Mouse (Mus musculus) myocyte (in vitro differentiated cells): Measurements from ENCODE around the gene Zfp13. TPM values are rescaled to one million over a fixed set of nuclear protein-coding genes. Genes with fewer than 3 reads are reported as not detected.
"Not testable (repeated sequence)": the region's sequence is repeated elsewhere in the genome, so short reads cannot be mapped to it uniquely, and the experiment has no call there.

Experiments
- H3K27me3 ChIP-seq: one replicate; pipeline ENCODE4 v1.6.1; 2011; ENCODE audit not compliant: control insufficient read depth, insufficient read depth, insufficient read length
- H3K36me3 ChIP-seq: one replicate; pipeline ENCODE4 v1.6.1; 2011; ENCODE audit not compliant: control insufficient read depth, insufficient read depth
- H3K4me2 ChIP-seq: one replicate; pipeline ENCODE4 v1.6.1; 2011; ENCODE audit warnings: low read depth, control low read depth
- H3K4me3 ChIP-seq: one replicate; pipeline ENCODE4 v1.5.1; 2011; ENCODE audit warnings: mild to moderate bottlenecking, control low read depth, moderate library complexity
- H3K79me2 ChIP-seq: one replicate; pipeline ENCODE4 v1.6.1; 2011; ENCODE audit not compliant: control insufficient read depth, insufficient read depth
- H3ac ChIP-seq: one replicate; pipeline ENCODE4 v1.6.1; 2011; ENCODE audit not compliant: control insufficient read depth, insufficient read length
- MAX ChIP-seq: IDR thresholded peaks from one replicate; pipeline ENCODE4 v1.6.1; 2011; ENCODE audit warnings: low read depth, mild to moderate bottlenecking, control low read depth
- MYOD1 ChIP-seq, 3 experiments: IDR thresholded peaks; one replicate each; pipeline ENCODE4 v1.6.1; 2011; ENCODE audit warnings: control low read depth in 2 of 3, low read depth in 2 of 3, mild to moderate bottlenecking in 2 of 3, moderate library complexity in 1 of 3; ENCODE audit not compliant: insufficient read length in 2 of 3, control insufficient read depth in 1 of 3
- MYOG ChIP-seq, 3 experiments: IDR thresholded peaks; one replicate each; pipeline ENCODE4 v1.6.1; 2011; ENCODE audit warnings: control low read depth in 2 of 3, low read depth in 2 of 3, mild to moderate bottlenecking in 2 of 3; ENCODE audit not compliant: insufficient read length in 2 of 3, control insufficient read depth in 1 of 3, insufficient read depth in 1 of 3
- POLR2A ChIP-seq: IDR thresholded peaks from one replicate; pipeline ENCODE4 v1.6.1; 2011; ENCODE audit warnings: low read depth, mild to moderate bottlenecking, control low read depth, moderate library complexity; ENCODE audit not compliant: insufficient read length
- REST ChIP-seq: IDR thresholded peaks from one replicate; pipeline ENCODE4 v1.6.1; 2011; ENCODE audit warnings: mild to moderate bottlenecking, control low read depth, moderate library complexity; ENCODE audit not compliant: insufficient read depth, insufficient read length
- TCF12 ChIP-seq: IDR thresholded peaks from one replicate; pipeline ENCODE4 v1.6.1; 2011; ENCODE audit warnings: mild to moderate bottlenecking, control low read depth; ENCODE audit not compliant: poor library complexity, insufficient read depth, severe bottlenecking
- USF1 ChIP-seq: IDR thresholded peaks from one replicate; pipeline ENCODE4 v1.6.1; 2011; ENCODE audit warnings: low read depth, mild to moderate bottlenecking, control low read depth, moderate library complexity
- polyA plus RNA-seq: library from polyadenylated mRNA; unstranded; fragments of >200 nt; fragmentation: generic; extraction: Trizol; gene quantifications from one replicate; pipeline ENCODE4 v1.2.1, GENCODE M21; 2012; ENCODE audit warnings: missing spikeins

The Zfp13 gene
- polyA plus RNA-seq, 1 experiment = 5.1 TPM

DNA sequence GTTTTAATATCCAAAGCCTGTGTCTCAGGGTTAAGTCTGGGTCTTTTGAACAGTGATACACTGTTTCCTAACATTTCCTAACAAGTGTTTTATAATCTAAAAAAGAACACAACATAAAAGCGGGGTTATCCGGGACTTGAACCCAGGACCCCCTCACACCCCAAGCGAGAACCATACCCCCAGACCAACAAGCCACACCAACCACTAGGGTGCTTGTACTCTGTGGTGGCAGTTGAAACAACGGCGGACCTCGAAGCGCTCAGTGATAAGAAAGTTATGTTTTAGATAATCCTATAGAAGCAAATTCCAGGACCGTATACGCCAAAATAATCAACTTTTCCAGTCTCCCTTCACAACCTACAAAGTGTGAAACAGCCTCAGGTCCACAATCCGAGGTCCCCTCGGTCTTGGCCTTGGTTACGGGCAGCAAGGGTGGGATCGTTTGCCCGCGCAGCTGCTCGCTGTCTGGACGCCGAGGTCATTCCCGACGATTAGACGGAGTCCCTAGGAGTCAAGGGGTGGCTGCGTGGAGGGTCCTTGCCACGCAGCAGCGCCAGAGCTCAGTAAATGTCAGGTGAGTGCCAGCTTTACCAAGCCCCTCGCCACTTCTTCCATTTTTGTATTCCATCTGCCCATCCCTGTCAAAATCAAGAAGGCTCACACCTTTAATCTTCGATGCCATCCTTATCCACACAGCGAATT, 61.6 kb downstream of the Zfp13 start:
- no peak overlapping the region for H3ac ChIP-seq
- H3K27me3 ChIP-seq = no peaks in the 10 kb centered on the region

DNA sequence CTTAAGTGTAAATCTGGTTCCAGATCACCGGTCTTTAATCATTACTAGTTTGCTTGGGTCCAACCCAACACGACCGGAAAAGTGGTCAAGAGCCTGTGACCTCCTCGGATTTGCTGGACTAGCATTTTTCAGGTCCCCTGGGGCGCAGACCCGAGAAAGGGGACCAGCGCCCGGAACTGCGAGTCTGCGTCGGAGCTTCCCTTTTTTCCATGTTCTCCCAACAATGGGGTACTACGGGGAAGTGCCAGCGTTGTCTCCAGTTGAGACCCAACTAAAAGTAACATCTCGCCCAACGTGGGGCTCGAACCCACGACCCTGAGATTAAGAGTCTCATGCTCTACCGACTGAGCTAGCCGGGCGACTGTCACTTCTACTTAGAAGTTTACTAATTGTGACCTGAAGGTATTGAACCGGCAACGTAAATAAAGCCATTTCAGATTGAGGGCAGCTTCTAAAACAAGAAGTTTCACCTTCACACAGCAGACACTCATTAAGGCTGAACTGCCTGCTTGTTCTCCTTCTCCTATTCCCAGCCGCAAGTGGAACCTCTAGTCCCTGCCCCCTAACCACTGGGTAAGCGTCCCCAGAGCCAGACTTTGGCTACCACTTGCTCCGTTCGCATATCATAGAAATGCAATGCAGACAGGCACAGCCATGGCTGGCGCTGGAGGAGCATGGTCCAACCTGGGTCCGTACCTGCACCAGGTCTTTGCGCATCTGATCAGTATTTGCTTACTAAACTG, 64.1 kb downstream of the Zfp13 start:
- H3K36me3 ChIP-seq, H3K27me3 ChIP-seq, H3K79me2 ChIP-seq, H3ac ChIP-seq, H3K4me3 ChIP-seq: not testable (repeated sequence)
- H3K4me2 ChIP-seq = peak overlapping the region; percentile 74

More for the DNA sequence above, 61.6 kb downstream of the Zfp13 start:
- Histone ChIP-seq H3K4me2 (peak overlapping the region; percentile 73), H3K4me3 (peak overlapping the region; percentile 20), H3K36me3 (no peaks in the 10 kb centered on the region), H3K79me2 (no peaks in the 10 kb centered on the region)
- TF ChIP-seq MYOG (IDR thresholded peaks at IDR 0.05; ENCODE audit: control insufficient read depth in 1 of 3, insufficient read depth in 1 of 3, insufficient read length in 2 of 3, low read depth in 2 of 3) (peak in 2 of 3 experiments; percentile 10 to 36), MAX (no peak), USF1 (no peak), MYOD1 (IDR thresholded peaks at IDR 0.05; ENCODE audit: control insufficient read depth in 1 of 3, insufficient read length in 2 of 3, low read depth in 2 of 3) (peak in 1 of 3 experiments; percentile 15), TCF12 (no peak), REST (no peak), POLR2A (no peak)

- H3K27me3 ChIP-seq, H3K36me3 ChIP-seq, H3ac ChIP-seq, H3K79me2 ChIP-seq, H3K4me3 ChIP-seq: not testable (repeated sequence)
- H3K4me2 ChIP-seq = peak overlapping the region; percentile 74
Measured at GRCm38 (mm10) chr17:23533591-23534490, 65.4 kb downstream of the Zfp13 start.

DNA sequence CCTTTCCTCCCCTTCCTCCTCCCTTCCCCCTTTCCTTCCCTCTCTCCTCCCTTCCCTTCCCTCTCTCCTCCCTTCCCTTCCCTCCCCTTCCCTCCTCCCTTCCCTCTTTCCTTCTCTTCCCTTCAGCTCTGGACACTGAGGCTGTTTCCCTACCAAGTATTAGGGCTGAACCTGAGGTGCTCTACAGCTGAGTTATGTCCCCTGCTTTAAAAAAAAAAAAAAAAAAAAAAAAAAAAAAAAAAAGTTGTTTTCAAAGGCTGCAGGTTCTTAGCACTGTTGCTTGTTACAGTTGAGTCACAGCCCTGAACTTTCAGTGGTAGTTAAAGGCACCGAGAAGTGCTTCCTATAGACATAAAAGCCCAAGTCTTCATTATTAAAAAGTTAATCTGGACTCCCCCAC, 67.9 kb downstream of the Zfp13 start:
- not testable (repeated sequence) for H3K27me3 ChIP-seq, H3K36me3 ChIP-seq, H3K4me2 ChIP-seq, H3ac ChIP-seq, H3K4me3 ChIP-seq, H3K79me2 ChIP-seq

Other genes starting within 250 kb of the Zfp13 start
- not detected for gene Vmn2r116, start 214.9 kb downstream of the Zfp13 start, polyA plus RNA-seq
- not detected for gene Vmn2r117, start 119.8 kb downstream of the Zfp13 start, polyA plus RNA-seq
- gene Zfp213, start 35.2 kb downstream of the Zfp13 start, polyA plus RNA-seq = 9.9 TPM
- 0.02 TPM for gene Zscan10, start 1.4 kb upstream of the Zfp13 start, polyA plus RNA-seq
- not detected for gene Mmp25, start 45.8 kb upstream of the Zfp13 start, polyA plus RNA-seq
- gene Bicdl2, start 61.0 kb upstream of the Zfp13 start, polyA plus RNA-seq = 0.14 TPM
- 199 TPM for gene Hcfc1r1, start 74.1 kb upstream of the Zfp13 start, polyA plus RNA-seq
- gene Thoc6, start 74.4 kb upstream of the Zfp13 start, polyA plus RNA-seq = 30.1 TPM
- 328 TPM for gene Tnfrsf12a, start 78.0 kb upstream of the Zfp13 start, polyA plus RNA-seq
- not detected for gene Cldn6, start 79.8 kb upstream of the Zfp13 start, polyA plus RNA-seq
- gene Cldn9, start 84.5 kb upstream of the Zfp13 start, polyA plus RNA-seq = 0.24 TPM
- 0.40 TPM for gene 1520401A03Rik, start 123.3 kb upstream of the Zfp13 start, polyA plus RNA-seq
- gene Pkmyt1, start 126.8 kb upstream of the Zfp13 start, polyA plus RNA-seq = 11.5 TPM
- 15.4 TPM for gene Paqr4, start 141.4 kb upstream of the Zfp13 start, polyA plus RNA-seq
- 0.88 TPM for gene Kremen2, start 146.3 kb upstream of the Zfp13 start, polyA plus RNA-seq
- 43.5 TPM for gene Flywch1, start 172.1 kb upstream of the Zfp13 start, polyA plus RNA-seq
- gene Flywch2, start 186.6 kb upstream of the Zfp13 start, polyA plus RNA-seq = 0.42 TPM
- 58.2 TPM for gene Srrm2, start 191.0 kb upstream of the Zfp13 start, polyA plus RNA-seq
- gene Elob, start 229.6 kb upstream of the Zfp13 start, polyA plus RNA-seq = 986 TPM
- not detected for gene Prss33, start 236.6 kb upstream of the Zfp13 start, polyA plus RNA-seq
- 0.04 TPM for gene Prss32, start 244.4 kb upstream of the Zfp13 start, polyA plus RNA-seq
- gene Prss41, start 244.7 kb upstream of the Zfp13 start, polyA plus RNA-seq = 0.05 TPM